Mouse (Mus musculus) CH12.LX (cell line): Measurements from ENCODE around the gene B3gnt2. TPM values are rescaled to one million over a fixed set of nuclear protein-coding genes. Genes with fewer than 3 reads are reported as not detected.
"Not testable (repeated sequence)": the region's sequence is repeated elsewhere in the genome, so short reads cannot be mapped to it uniquely, and the experiment has no call there.

Source experiments
- DNase-seq: peaks from one replicate; pipeline ENCODE4 v3.0.0-alpha.2; 2013; ENCODE audit errors: extremely low read depth
- H3K27ac ChIP-seq: 2 replicates; pipeline ENCODE4 v1.5.1; 2012; ENCODE audit warnings: low read depth, mild to moderate bottlenecking, control low read depth, moderate library complexity; ENCODE audit not compliant: insufficient read depth
- H3K27me3 ChIP-seq: replicated peaks from 2 replicates; pipeline ENCODE3; 2012; ENCODE audit warnings: inconsistent platforms
- H3K36me3 ChIP-seq, 2 experiments: replicated peaks in 1 of 2; 2 replicates each; pipeline versions ENCODE3 to v1.6.1; 2012; ENCODE audit warnings: inconsistent platforms in 1 of 2, low read length in 1 of 2, mild to moderate bottlenecking in 1 of 2, mixed read lengths in 1 of 2, moderate library complexity in 1 of 2; ENCODE audit not compliant: control insufficient read depth in 1 of 2, insufficient read depth in 1 of 2
- H3K4me1 ChIP-seq, 2 experiments: 2 replicates each; pipeline ENCODE4 v1.6.1; 2012; ENCODE audit warnings: inconsistent platforms in 1 of 2, moderate library complexity in 1 of 2; ENCODE audit not compliant: insufficient read depth in 2 of 2, control insufficient read depth in 1 of 2
- H3K4me2 ChIP-seq: 2 replicates; pipeline ENCODE4 v1.6.1; 2012; ENCODE audit warnings: low read depth, mild to moderate bottlenecking, control low read depth; ENCODE audit not compliant: poor library complexity, insufficient read depth, severe bottlenecking
- H3K4me3 ChIP-seq, 3 experiments: fragments of 150-350 bp in 1 of 3; sonication (generic) in 1 of 3; replicated peaks in 1 of 3; 2 replicates each; pipeline versions ENCODE3 to v1.5.1; 2011 to 2012; ENCODE audit warnings: low read depth in 2 of 3, low read length in 2 of 3, mild to moderate bottlenecking in 2 of 3, moderate library complexity in 2 of 3, control low read depth in 1 of 3, improper control_type of control experiment in 1 of 3, inconsistent platforms in 1 of 3, mixed read lengths in 1 of 3; ENCODE audit not compliant: poor library complexity in 1 of 3
- H3K79me2 ChIP-seq: replicated peaks from 2 replicates; pipeline ENCODE4 v1.6.1; 2012; ENCODE audit warnings: mild to moderate bottlenecking, moderate library complexity; ENCODE audit not compliant: control insufficient read depth, poor library complexity, insufficient read depth, severe bottlenecking; ENCODE audit errors: extremely low read depth
- H3K9ac ChIP-seq: 2 replicates; pipeline ENCODE4 v1.6.1; 2012; ENCODE audit warnings: low read depth, mild to moderate bottlenecking, control low read depth, moderate library complexity; ENCODE audit not compliant: insufficient read depth
- H3K9me3 ChIP-seq: replicated peaks from 2 replicates; pipeline ENCODE3; 2012; ENCODE audit warnings: low read length, inconsistent platforms, mixed read lengths
- CTCF ChIP-seq, 2 experiments: IDR thresholded peaks in 1 of 2; conservative IDR thresholded peaks in 1 of 2; 2 replicates each; pipeline ENCODE4 v1.5.1; 2011 to 2012; ENCODE audit warnings: low read depth in 2 of 2, low read length in 2 of 2, improper control_type of control experiment in 1 of 2, inconsistent platforms in 1 of 2, mild to moderate bottlenecking in 1 of 2, moderate library complexity in 1 of 2
- IRF4 ChIP-seq: IDR thresholded peaks from 2 replicates; pipeline ENCODE4 v1.6.1; 2014; ENCODE audit warnings: low read depth, mild to moderate bottlenecking, inconsistent platforms, low read length, improper control_type of control experiment
- JUND ChIP-seq: conservative IDR thresholded peaks from 2 replicates; pipeline ENCODE4 v1.6.1; 2011; ENCODE audit warnings: low read depth, low read length, improper control_type of control experiment
- KAT2A ChIP-seq: IDR thresholded peaks from 2 replicates; pipeline ENCODE4 v1.6.1; 2012; ENCODE audit warnings: low read length, improper control_type of control experiment, inconsistent platforms; ENCODE audit not compliant: insufficient replicate concordance
- MAX ChIP-seq: IDR thresholded peaks from 2 replicates; pipeline ENCODE4 v1.6.1; 2011; ENCODE audit warnings: low read length, improper control_type of control experiment
- USF2 ChIP-seq: conservative IDR thresholded peaks from 2 replicates; pipeline ENCODE4 v1.6.1; 2011; ENCODE audit warnings: low read depth, low read length, improper control_type of control experiment
- dilution Hi-C: fragments of 300-500 bp; cut with MboI; formaldehyde crosslinking; loops from 2 replicates; pipeline ENCODE4 v1.14.3; 2020; ENCODE audit warnings: low sequenced_read_pairs; ENCODE audit not compliant: extremely low pct_unique_long_range_greater_than_20kb, extremely low pct_ligation_motif_present
- in situ Hi-C: fragments of 300-500 bp; cut with MboI; formaldehyde crosslinking; loops from 3 replicates; pipeline ENCODE4 v1.14.3; 2019; ENCODE audit warnings: low sequenced_read_pairs, low pct_ligation_motif_present, low pct_unique_long_range_greater_than_20kb, mixed read lengths
- polyA plus RNA-seq: library from polyadenylated mRNA; unstranded; fragments of >175 nt; gene quantifications from 2 replicates; pipeline ENCODE4 v1.2.1, GENCODE M21; 2012; ENCODE audit warnings: low read depth; ENCODE audit not compliant: insufficient read length
- total RNA-seq, 2 experiments: library from RNA; depleted of rRNA; stranded (reverse); fragments of 300-350 nt in 1 of 2; fragments of >200 nt in 1 of 2; gene quantifications; 2 replicates each; pipeline ENCODE4 v1.2.3; 2012 to 2014

B3gnt2 gene
- total and polyA plus RNA-seq, 3 experiments, result 74.6 to 96.0 (median 75.2) TPM

GRCm38 (mm10) chr11:22739497-22740288, 121.1 kb downstream of the B3gnt2 start:
- Histone ChIP-seq H3K4me1 (peaks cover 2 to 10% of the 10 kb centered on the region in 2 experiments; a peak in 3 of 4 replicates), H3K4me2 (no peak overlapping the region), H3K27me3 (no peaks in the 10 kb centered on the region), H3K36me3 (no peaks in the 10 kb centered on the region), H3K27ac (no peak overlapping the region), H3K4me3 (no peak overlapping the region), H3K79me2 (no peaks in the 10 kb centered on the region), H3K9me3 (peaks cover 4% of the 10 kb centered on the region), H3K9ac (no peak overlapping the region)
- in situ Hi-C loops, result no loop called here
- TF ChIP-seq MAX (no peak), JUND (no peak)
- no peak for DNase-seq
- dilution Hi-C loops, result no loop called here

- Histone ChIP-seq H3K9me3 (peaks cover 7% of the 10 kb centered on the region), H3K27ac (no peak overlapping the region), H3K4me3 (no peak overlapping the region), H3K79me2 (no peaks in the 10 kb centered on the region), H3K27me3 (no peaks in the 10 kb centered on the region), H3K9ac (no peak overlapping the region), H3K36me3 (no peaks in the 10 kb centered on the region), H3K4me2 (no peak overlapping the region), H3K4me1 (peaks cover 2 to 10% of the 10 kb centered on the region in 2 experiments; a peak in 3 of 4 replicates)
- DNase-seq, result no peak
- in situ Hi-C loops, result no loop called here
- no peak for TF ChIP-seq KAT2A
- TF ChIP-seq USF2, result no peak
- TF ChIP-seq CTCF (conservative IDR thresholded peaks at IDR 0.05 in 1 of 2, IDR thresholded peaks at IDR 0.05 in 1 of 2; ENCODE audit: low read depth in 2 of 2, low read length in 2 of 2), result no peak
- TF ChIP-seq IRF4, result no peak
- dilution Hi-C loops, result no loop called here
Observed at GRCm38 (mm10) chr11:22736521-22737225, 124.1 kb downstream of the B3gnt2 start.

- dilution Hi-C loops, H3K4me2 ChIP-seq, H3K4me3 ChIP-seq, H3K4me1 ChIP-seq, H3K27me3 ChIP-seq, H3K27ac ChIP-seq, H3K36me3 ChIP-seq, H3K9ac ChIP-seq, DNase-seq, H3K79me2 ChIP-seq, in situ Hi-C loops: not testable (repeated sequence)
- H3K9me3 ChIP-seq, result peaks cover 10% of the 10 kb centered on the region
Observed at GRCm38 (mm10) chr11:22735128-22735527, 125.6 kb downstream of the B3gnt2 start.
